Mouse (Mus musculus): ENCODE data around the gene Cdc25b.

Gene Cdc25b

GRCm38 (mm10) chr2:131186771-131187601, at the start of gene Cdc25b, which contains the start of gene Spef1:
Gene Cdc25b, plus strand, starts transcription at chr2:131186949.
Gene Spef1, minus strand, starts transcription at chr2:131187282.
- CTCF ChIA-PET, result no interaction called here

DNA sequence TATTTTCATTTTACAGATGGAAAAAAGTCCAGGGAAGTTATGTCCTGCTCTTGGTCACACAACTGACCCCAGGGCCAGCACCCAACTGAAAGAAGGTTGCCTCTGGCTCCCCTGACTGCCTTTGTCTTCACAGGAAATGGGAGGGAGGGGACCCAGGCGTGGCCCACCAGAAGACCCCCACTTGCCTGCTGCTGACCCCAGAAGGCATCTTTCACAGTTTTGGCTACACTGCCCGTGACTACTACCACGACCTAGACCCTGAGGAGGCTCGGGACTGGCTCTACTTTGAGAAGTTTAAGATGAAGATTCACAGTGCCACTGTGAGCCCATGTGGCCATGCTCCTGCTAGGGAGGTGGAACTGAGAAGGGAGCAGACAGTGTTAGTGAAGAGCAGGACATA, 48.5 kb upstream of the Cdc25b start:
- CTCF ChIA-PET, result no interaction called here

DNA sequence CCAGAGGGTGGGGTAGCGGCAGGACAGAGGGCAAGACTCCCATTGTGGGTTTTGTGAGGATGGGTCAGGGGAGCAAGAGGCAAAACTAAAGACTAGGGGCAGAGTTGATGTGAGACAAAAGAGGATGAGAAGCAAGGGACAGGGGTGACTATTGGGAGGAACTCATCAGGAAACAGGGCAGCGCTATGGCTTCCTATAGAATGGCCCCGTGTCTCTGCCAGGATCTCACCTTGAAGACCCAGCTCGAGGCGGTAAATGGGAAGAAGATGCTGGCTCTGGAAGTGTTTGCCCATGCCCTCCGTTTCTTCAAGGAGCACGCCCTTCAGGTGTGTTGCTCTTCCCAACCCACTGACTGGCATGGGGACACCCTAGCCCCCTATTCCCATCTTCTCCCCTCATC, 48.0 kb upstream of the Cdc25b start:
- CTCF ChIA-PET, result no interaction called here

- CTCF ChIA-PET, result interaction anchor here (0.5 kb wide), 1 partner anchor 498 kb away, joined by 3 read pairs; no protein-coding TSS in a partner anchor
These were observed 47.5 kb upstream of the Cdc25b start for GRCm38 (mm10) chr2:131139287-131139686.

- CTCF ChIA-PET, result interaction anchor here (0.5 kb wide), 1 partner anchor 498 kb away, joined by 3 read pairs; no protein-coding TSS in a partner anchor
These were observed 46.7 kb upstream of the Cdc25b start for GRCm38 (mm10) chr2:131139886-131140532.

DNA sequence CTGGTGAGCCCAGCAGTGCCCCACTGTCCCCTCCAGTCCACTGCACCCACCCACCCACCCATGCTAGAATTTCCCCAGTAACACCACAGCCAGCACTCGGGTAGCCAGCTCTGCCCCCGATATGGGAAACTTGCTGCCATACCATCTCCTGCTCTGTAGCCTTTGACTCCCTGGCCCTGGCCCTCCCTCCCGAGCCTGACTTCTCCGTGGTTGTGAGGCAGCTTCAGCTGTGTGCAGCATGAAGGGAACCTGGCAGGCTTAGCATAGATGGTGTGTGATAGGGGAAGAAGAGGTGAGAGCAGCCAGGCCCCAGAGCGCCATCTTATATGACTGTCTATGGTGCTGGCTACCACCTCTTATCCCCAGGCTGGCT, 46.2 kb upstream of the Cdc25b start:
- CTCF ChIA-PET, result no interaction called here

DNA sequence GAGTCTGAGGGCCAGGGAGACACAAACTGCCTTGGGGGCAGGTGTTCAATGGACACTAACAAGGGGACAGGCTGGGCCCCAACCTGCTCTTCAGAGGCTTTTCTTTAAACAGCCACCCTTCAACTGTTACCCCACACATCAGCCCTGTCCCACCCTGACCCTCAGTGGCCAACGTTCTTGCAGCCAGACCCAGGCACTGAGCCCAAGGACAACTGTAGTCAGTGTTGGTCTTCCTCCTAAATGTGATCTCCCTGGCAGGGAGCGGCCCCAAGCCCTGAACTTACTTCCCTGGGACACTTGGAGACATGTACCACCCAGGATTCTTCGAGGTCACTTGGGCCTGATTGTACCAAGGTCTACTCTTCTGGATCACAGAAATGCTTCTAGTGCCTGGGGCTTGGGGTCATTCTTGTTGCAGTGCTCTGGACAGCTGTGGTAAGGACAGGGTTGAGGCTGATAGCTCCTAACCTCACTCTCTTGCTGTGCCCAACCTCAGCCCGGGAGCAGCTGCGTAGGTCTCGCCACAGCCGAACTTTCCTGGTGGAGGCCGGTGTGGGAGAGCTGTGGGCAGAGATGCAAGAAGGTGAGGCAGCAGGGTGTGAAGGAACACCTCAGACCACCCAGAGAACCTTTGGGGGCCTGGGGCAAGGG, 45.3 kb upstream of the Cdc25b start:
- CTCF ChIA-PET, result no interaction called here

GRCm38 (mm10) chr2:131142592-131142991, 44.2 kb upstream of the Cdc25b start:
- CTCF ChIA-PET, result no interaction called here

- CTCF ChIA-PET, result no interaction called here
These were observed 43.6 kb upstream of the Cdc25b start for GRCm38 (mm10) chr2:131143007-131143780.

GRCm38 (mm10) chr2:131145121-131145520, 41.6 kb upstream of the Cdc25b start:
- CTCF ChIA-PET, result no interaction called here

GRCm38 (mm10) chr2:131145536-131145935, 41.2 kb upstream of the Cdc25b start:
- CTCF ChIA-PET, result no interaction called here

DNA sequence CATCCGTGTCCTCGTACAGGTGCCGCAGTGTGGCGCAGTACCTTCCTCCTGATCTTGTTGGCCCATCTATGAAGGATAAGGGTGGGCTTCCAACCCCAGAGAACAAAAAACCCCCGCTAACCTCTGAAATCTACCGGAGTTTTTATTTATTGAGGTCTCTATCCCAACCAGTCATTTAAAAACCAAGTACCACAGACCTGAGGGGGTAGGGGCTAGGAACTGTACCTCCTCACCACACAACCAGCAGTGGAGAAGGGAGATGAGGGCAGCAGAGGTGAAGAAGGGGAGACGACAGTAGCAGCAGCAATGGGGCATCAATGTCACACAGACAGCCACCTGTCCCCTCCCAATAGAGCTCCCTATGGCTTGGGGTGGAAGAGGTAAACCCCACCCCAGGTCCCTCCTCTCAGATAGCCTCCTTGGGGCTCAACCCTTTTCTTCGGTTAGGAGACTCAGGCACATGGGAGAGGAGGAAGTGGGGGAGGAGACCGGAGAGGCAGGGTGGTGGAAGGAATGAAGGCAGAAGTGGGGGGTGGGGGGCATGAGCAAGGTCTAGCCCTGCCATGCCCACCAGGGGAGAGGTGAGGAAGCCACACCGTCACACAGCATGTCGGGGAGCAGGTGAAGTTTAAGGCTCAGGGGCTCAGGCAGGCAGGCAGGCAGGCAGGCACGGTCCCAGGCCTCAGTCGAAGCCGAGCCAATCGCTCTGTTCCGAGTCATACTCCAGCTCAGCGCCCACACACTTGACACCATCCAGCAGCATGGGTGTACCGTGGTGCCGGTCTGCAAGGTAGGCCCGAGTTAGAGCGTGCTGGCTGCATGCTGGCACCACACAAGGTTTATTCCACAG, 40.3 kb upstream of the Cdc25b start:
- CTCF ChIA-PET, result no interaction called here

DNA sequence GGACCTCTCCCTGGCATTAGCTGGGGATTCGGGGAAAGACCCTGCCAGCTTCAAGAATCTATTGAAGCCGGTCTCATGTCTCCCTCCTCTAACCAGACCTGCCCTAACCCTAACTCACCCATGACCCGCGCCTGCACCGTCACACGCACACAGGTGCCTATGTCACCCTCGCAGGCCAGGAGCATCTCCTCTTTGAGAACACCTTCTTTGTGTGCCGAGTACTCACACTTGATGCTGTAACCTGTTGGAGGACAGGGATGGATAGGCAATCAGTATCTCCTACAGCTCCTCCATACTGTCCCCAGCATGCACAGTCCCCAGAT, 39.7 kb upstream of the Cdc25b start:
- CTCF ChIA-PET, result no interaction called here

DNA sequence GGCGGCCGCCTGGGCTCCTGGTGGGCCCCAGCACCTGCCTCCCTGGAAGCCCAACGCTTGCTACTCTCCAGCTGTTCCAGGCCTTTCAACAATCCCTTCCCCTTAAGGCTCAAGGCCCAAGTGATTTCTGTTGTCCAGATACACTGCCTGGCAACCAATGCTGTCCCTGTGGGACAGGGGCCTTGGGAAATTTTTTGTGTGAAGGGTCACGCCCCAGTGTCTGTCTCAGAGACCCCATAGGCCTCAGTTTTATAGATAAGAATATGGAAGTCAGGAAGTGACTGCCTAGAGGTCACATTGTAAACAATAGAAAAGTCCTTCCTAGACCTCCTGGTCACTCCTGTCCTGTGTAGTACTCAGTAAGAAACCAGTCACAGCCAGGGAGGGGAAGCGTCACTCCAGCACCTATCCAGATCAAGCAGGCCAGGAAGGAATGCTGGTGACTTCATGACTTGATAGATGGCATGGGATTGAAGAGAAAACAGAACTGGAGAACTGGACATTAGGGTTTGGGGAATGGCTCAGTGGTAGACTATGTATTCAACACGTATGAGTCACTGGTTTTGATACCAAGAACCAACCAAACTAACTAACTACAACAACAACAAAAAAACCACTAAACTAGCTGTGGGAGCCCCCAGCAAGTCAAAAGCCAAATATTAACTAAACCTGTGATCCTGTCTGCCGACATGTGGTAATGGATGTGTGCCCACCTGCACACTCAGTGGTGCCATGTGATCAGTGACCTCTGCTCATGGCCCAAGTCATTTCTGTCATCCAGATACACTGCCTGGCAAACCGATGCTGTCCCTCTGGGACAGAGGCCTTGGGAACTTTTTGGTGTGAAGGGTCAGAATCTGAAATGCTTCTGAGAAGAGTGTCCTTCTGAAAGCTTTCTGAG, 38.1 kb upstream of the Cdc25b start:
- CTCF ChIA-PET, result no interaction called here

- CTCF ChIA-PET, result no interaction called here
These were observed 37.5 kb upstream of the Cdc25b start for GRCm38 (mm10) chr2:131149254-131149578.

- CTCF ChIA-PET, result interaction anchor here (0.7 kb wide), 1 partner anchor 393 kb away, joined by 3 read pairs; no protein-coding TSS in a partner anchor
These were observed 34.5 kb upstream of the Cdc25b start for GRCm38 (mm10) chr2:131152166-131152730.

DNA sequence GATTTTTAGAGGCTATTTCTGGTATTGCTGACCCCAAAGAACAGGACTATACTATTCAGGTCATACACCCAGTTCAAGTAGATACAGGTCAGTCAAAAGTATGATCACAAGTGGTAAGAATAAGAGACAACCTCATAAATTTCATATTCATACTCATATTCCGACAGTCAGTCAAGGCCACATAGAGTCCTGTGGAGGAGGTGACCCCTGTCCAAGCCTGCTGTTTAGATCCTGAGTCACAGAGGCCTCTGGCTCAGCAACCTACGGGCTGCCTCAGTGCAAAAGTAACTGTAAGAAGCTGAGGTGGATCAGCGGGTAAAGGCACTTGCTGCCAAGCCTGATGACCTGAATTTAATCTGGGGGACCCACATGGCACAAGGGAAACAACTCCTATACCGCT, 32.7 kb upstream of the Cdc25b start:
- CTCF ChIA-PET, result no interaction called here

DNA sequence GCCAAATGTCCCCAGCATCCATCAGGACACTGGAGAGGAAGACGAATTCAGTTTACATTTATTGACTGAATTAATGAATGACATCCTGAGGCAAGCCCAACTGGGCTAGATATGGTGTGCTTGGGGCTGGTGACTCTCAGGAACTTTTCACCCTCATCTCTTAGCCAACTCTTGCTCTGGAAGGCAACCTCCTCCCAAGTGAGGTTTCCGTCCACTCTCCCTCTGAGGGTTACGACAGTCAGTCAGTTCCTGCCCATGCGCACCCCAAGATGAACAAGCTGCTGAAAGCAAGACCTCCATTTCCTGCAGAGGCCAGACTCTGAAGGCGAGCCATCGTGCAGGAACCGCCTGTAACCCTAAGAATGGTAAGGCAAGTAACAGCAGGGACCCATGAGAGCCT, 29.8 kb upstream of the Cdc25b start:
- CTCF ChIA-PET, result no interaction called here

GRCm38 (mm10) chr2:131159491-131159910, 27.2 kb upstream of the Cdc25b start:
- CTCF ChIA-PET, result no interaction called here
